Mouse (Mus musculus) cerebellum, adult 11 months (tissue): ENCODE measurements around the gene Klf7.

ENCODE experiments used
- DNase-seq: peaks from one replicate; pipeline ENCODE4 v3.0.0; 2022

Klf7 gene

GRCm38 (mm10) chr1:64019127-64019635 is 102.9 kb downstream of the Klf7 start:
- no peak for DNase-seq

GRCm38 (mm10) chr1:64018466-64019077 is 103.5 kb downstream of the Klf7 start:
- DNase-seq, result no peak

- DNase-seq, result no peak
These were observed 108.0 kb downstream of the Klf7 start for GRCm38 (mm10) chr1:64014091-64014490.

- no peak for DNase-seq
These were observed 113.1 kb downstream of the Klf7 start for GRCm38 (mm10) chr1:64008994-64009393.

GRCm38 (mm10) chr1:64008031-64008430 is 114.1 kb downstream of the Klf7 start:
- no peak for DNase-seq

- DNase-seq, result no peak
These were observed 116.9 kb downstream of the Klf7 start for GRCm38 (mm10) chr1:64005194-64005593.

- DNase-seq, result no peak
These were observed 118.4 kb downstream of the Klf7 start for GRCm38 (mm10) chr1:64003525-64004291.

GRCm38 (mm10) chr1:64002036-64002435 is 120.0 kb downstream of the Klf7 start:
- no peak for DNase-seq

- no peak for DNase-seq
These were observed 121.5 kb downstream of the Klf7 start for GRCm38 (mm10) chr1:64000597-64000996.

GRCm38 (mm10) chr1:63999481-63999880 is 122.6 kb downstream of the Klf7 start:
- peak; percentile 58 for DNase-seq

GRCm38 (mm10) chr1:63998901-63999300 is 123.2 kb downstream of the Klf7 start:
- no peak for DNase-seq

- no peak for DNase-seq
These were observed 123.9 kb downstream of the Klf7 start for GRCm38 (mm10) chr1:63998139-63998538.

- no peak for DNase-seq
These were observed 126.3 kb downstream of the Klf7 start for GRCm38 (mm10) chr1:63995828-63996227.

GRCm38 (mm10) chr1:63995137-63995492 is 127.0 kb downstream of the Klf7 start:
- DNase-seq, result no peak

- no peak for DNase-seq
These were observed 127.6 kb downstream of the Klf7 start for GRCm38 (mm10) chr1:63994248-63995136.

GRCm38 (mm10) chr1:63992506-63992905 is 129.6 kb downstream of the Klf7 start:
- no peak for DNase-seq

GRCm38 (mm10) chr1:63990416-63990815 is 131.7 kb downstream of the Klf7 start:
- no peak for DNase-seq

- no peak for DNase-seq
These were observed 141.3 kb downstream of the Klf7 start for GRCm38 (mm10) chr1:63980733-63981132.
